Mouse (Mus musculus) neural tube, embryonic 15.5 days (tissue): ENCODE results near the gene Mov10. TPM values are rescaled to one million over a fixed set of nuclear protein-coding genes. Genes with fewer than 3 reads are reported as not detected.

Experiments
- ATAC-seq: fragments of 200-750 bp; cut with Nextera tagmentation; 2 replicates; pipeline ENCODE4 v1.8.0; 2017; ENCODE audit warnings: mild to moderate bottlenecking, moderate TSS enrichment, moderate library complexity; ENCODE audit not compliant: low FRiP score
- H3K27ac ChIP-seq: fragments of 300-500 bp; sonication (generic); replicated peaks from 2 replicates; pipeline ENCODE4 v1.5.1; 2015; ENCODE audit warnings: mild to moderate bottlenecking, inconsistent platforms
- H3K27me3 ChIP-seq: fragments of 300-500 bp; sonication (generic); replicated peaks from 2 replicates; pipeline ENCODE4 v1.6.1; 2015; ENCODE audit warnings: inconsistent platforms
- H3K36me3 ChIP-seq: fragments of 300-500 bp; sonication (generic); 2 replicates; pipeline ENCODE4 v1.6.1; 2015; ENCODE audit warnings: inconsistent platforms
- H3K4me1 ChIP-seq: fragments of 300-500 bp; sonication (generic); 2 replicates; pipeline ENCODE4 v1.6.1; 2015; ENCODE audit warnings: inconsistent platforms
- H3K4me2 ChIP-seq: fragments of 300-500 bp; sonication (generic); 2 replicates; pipeline ENCODE4 v1.6.1; 2015; ENCODE audit warnings: inconsistent platforms, mild to moderate bottlenecking, moderate library complexity
- H3K4me3 ChIP-seq: fragments of 300-500 bp; sonication (generic); replicated peaks from 2 replicates; pipeline ENCODE4 v1.5.1; 2015; ENCODE audit warnings: mild to moderate bottlenecking, inconsistent platforms
- H3K9ac ChIP-seq: fragments of 300-500 bp; sonication (generic); replicated peaks from 2 replicates; pipeline ENCODE4 v1.6.1; 2015; ENCODE audit warnings: mild to moderate bottlenecking, inconsistent platforms
- H3K9me3 ChIP-seq: fragments of 300-500 bp; sonication (generic); replicated peaks from 2 replicates; pipeline ENCODE4 v1.6.1; 2016; ENCODE audit warnings: inconsistent platforms
- WGBS: fragments of 180-500 bp; shearing (Covaris S2); methylation state at CpG from one replicate; pipeline ENCODE4 v1.1.7; 2015; ENCODE audit warnings: mixed read lengths; 5-methylcytosine and 5-hydroxymethylcytosine counted together
- polyA plus RNA-seq: library from polyadenylated mRNA; unstranded; fragments of >200 nt; fragmentation: Nextera tagmentation; extraction: Ambion mirVana; gene quantifications from 2 replicates; pipeline ENCODE4 v1.2.1, GENCODE M21; 2015

The Mov10 gene
- polyA plus RNA-seq, 1 experiment from 2014 or later: 11.9 TPM

DNA sequence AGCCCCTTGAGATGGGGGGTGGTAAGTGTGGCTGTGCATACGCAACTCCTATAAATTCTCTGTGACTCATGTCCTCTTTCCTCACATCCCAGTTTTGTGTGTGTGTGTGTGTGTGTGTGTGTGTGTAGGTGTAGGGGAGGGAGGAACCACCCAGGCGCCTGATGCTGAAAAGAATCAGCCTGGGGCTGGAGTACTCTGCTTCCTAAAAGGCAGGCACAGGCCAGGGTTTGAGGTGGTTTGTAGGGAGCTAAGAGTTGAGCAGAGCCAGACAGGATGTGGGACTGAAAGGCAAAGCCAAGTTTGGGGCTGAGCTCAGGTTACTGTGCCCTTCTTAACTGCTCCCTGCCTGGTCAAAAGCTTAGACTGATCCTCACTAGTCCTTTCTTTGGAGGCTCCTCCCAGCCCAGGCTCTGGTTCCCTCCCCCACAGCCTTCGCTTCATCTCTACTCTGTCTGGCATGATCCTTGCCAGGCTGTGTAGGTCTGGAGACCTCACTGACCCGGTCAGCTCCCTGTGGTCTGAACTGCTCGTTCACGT, 27.9 kb downstream of the Mov10 start:
- Histone ChIP-seq H3K4me2 (peak overlapping the region; percentile 95), H3K36me3 (no peaks in the 10 kb centered on the region), H3K27ac (peak overlapping the region; percentile 70), H3K9ac (peak overlapping the region; percentile 50; the same call in 1 of the 2 replicates), H3K27me3 (peaks cover 27% of the 10 kb centered on the region), H3K4me3 (peak overlapping the region; percentile 45), H3K9me3 (no peaks in the 10 kb centered on the region), H3K4me1 (peaks cover 55% of the 10 kb centered on the region)
- ATAC-seq: no peak
- 28% methylated on average over 6 of the region's 6 CpGs for WGBS

DNA sequence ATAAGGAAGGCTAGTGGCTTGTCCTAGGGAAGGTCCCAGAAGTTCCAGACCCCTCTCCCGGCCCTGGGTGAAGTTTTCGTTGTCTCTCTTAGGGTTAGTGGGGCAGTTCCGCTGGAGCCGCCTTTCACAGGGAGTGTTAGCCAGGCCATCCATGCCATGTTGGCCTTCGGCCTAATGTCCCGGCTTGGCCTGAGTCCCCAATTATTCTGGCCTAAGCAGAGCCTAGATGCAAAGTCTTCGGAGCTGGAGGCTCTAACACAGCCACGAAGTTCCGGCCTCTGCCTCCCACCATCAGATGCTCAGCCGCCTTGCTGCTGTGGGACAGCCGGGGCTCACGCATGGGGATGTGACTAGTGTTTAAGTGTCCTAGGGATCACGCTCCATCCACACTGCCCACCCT, 28.5 kb downstream of the Mov10 start:
- 36% methylated on average over 13 of the region's 13 CpGs for WGBS
- ATAC-seq: no peak
- H3K9me3 ChIP-seq: no peaks in the 10 kb centered on the region
- peak overlapping the region; percentile 95 for H3K4me2 ChIP-seq
- peak overlapping the region; percentile 45 for H3K4me3 ChIP-seq
- no peaks in the 10 kb centered on the region for H3K36me3 ChIP-seq
- peaks cover 33% of the 10 kb centered on the region for H3K27me3 ChIP-seq
- H3K27ac ChIP-seq: peak overlapping the region; percentile 70; the same call in 1 of the 2 replicates
- peaks cover 49% of the 10 kb centered on the region for H3K4me1 ChIP-seq
- H3K9ac ChIP-seq: peak overlapping the region; percentile 50

DNA sequence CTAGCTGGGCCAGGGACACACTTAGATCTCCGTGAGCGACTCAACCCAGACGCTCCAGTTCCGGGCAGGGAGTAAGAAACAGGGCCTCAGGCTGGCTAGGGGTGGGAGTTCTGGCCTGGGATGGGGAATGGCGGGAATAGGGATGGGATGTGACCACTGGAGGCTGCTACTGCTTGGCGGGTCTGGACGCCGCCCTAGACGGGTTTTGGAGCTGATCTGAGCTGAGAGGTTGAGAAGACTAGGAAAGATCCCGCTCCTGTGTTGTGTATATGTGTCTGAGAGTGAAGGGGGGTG, 29.1 kb downstream of the Mov10 start:
- 5% methylated on average over 10 of the region's 10 CpGs for WGBS
- H3K9me3 ChIP-seq: no peaks in the 10 kb centered on the region
- H3K36me3 ChIP-seq: no peaks in the 10 kb centered on the region
- H3K27ac ChIP-seq: peak overlapping the region; percentile 70
- ATAC-seq: peak; percentile 32; the same call in 1 of the 2 replicates
- H3K9ac ChIP-seq: peak overlapping the region; percentile 50
- H3K4me2 ChIP-seq: peak overlapping the region; percentile 95
- H3K27me3 ChIP-seq: peaks cover 38% of the 10 kb centered on the region
- peak overlapping the region; percentile 45 for H3K4me3 ChIP-seq
- peaks cover 44% of the 10 kb centered on the region for H3K4me1 ChIP-seq

DNA sequence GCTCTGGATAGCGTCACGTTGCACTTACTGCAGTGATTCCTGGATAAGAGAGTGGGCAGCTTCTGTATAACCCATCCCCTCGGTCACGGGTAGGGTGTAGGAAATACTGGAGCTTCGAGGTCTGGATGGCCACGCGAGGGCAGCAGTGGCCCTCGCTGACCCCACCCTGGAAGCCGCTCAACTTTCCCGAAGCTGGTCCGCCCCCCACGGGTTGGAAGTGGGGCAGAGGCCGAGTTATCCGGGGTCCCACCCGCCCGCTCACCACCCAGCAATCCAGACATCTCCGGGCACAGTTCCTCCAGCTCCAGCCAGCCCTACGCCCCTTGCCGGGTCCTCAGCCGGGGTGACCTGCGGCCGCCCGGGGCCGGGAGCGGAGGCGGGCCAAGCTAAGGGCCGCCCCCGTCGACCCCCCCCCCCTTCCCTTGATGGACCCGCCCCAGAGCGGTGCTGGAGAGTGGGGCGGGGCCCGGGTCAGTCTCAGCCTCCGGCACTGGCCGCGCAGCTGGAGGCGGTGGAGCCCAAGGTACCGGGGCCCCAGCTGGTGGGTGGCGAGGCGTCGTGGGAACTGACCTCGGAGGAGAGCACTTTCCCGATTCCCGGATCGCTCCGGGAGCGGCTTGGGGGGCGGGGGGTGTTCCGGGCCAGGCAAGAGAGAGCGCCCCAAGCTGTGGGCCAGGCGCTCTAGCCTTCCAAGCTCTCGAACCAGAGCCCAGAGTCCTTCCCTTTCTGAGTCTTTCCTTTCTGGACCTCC, 29.6 kb downstream of the Mov10 start:
- Histone ChIP-seq H3K4me1 (peaks cover 39% of the 10 kb centered on the region), H3K4me2 (peak overlapping the region; percentile 95), H3K27me3 (peaks cover 43% of the 10 kb centered on the region), H3K27ac (peak overlapping the region; percentile 70), H3K4me3 (peak overlapping the region; percentile 45), H3K9ac (peak overlapping the region; percentile 50), H3K36me3 (no peaks in the 10 kb centered on the region), H3K9me3 (no peaks in the 10 kb centered on the region)
- WGBS: under 1% methylated on average over 45 of the region's 52 CpGs
- peak; percentile 84 for ATAC-seq

DNA sequence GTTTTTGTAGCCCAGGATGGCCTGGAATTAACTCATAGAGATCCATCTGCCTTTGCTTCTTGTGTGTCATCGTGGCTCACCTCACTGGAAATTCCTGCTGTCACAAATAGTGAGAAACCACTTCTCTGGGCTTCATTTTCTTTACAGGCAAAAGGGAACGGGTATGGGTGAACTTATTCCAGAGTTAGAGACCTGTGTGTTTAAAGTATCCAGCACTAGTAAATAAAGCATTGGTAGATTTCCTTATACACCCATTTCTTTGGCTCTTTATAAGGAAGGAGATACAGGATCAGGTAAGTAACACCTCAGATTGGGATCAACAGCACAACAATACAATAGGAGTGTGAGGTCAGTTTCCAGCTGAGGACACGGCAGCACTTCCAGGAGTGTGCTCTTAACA, 30.3 kb downstream of the Mov10 start, which contains the start of gene Rhoc:
TSS of gene Rhoc (plus strand) at position 301 of the 400 bp plus-strand sequence.
- WGBS: 38% methylated on average over 3 of the region's 3 CpGs
- H3K27me3 ChIP-seq: peaks cover 50% of the 10 kb centered on the region
- no peak for ATAC-seq

DNA sequence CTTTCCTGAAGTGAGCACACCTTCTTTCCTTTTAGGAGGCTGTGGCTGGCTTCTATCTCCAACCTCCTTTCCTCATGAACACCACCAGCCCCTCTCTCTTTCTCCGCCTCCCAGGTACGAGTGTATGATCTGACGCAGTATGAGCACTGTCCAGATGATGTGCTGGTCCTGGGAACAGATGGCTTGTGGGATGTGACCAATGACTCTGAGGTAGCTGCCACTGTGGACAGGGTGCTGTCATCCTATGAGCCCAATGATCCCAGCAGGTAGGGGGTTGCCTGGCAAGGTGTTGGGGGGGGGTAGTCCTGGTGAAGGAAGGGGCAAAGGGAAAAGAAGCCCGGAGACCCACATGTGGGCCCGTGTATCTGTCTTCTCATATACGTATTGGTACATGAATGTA, 33.1 kb downstream of the Mov10 start:
- Histone ChIP-seq H3K36me3 (no peaks in the 10 kb centered on the region), H3K9me3 (no peaks in the 10 kb centered on the region), H3K4me1 (peaks cover 35% of the 10 kb centered on the region), H3K27ac (no peak overlapping the region), H3K27me3 (peaks cover 78% of the 10 kb centered on the region), H3K9ac (no peak overlapping the region), H3K4me3 (no peak overlapping the region), H3K4me2 (no peak overlapping the region)
- 95% methylated on average over 6 of the region's 6 CpGs for WGBS
- ATAC-seq: no peak

More for the DNA sequence above, 30.3 kb downstream of the Mov10 start, which contains the start of gene Rhoc:
- Histone ChIP-seq H3K27ac (peak within 1 kb of the TSS; percentile 70), H3K9me3 (no peaks in the 10 kb centered on the region), H3K4me3 (peak within 1 kb of the TSS; percentile 45), H3K36me3 (no peaks in the 10 kb centered on the region), H3K4me2 (peak within 1 kb of the TSS; percentile 95), H3K4me1 (peaks cover 33% of the 10 kb centered on the region), H3K9ac (peak within 1 kb of the TSS; percentile 50)

DNA sequence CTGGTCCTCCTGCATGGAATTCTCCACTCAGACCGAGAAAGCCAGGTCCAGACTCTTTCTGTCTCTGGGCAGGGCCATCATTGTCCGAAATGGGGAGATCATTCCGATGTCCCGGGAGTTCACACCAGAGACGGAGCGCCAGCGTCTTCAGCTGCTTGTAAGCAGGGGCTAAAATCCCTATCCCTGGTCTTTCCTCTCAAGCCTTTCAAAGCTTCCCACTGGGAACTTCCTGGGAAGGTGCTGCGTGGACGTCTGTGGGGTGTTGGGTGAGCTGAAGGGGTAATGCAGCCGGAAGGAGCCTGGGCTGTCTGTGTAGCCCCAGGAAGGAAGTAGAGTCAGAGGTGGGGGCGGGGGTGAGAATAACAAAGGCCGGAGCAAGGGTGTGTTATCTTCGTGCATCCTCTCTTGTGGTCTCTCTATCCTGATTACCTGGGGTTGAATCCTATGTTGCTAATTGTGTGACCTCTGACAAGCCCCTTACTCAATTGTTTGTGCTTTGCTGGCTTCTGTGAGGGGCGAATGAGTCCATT, 34.3 kb downstream of the Mov10 start:
- H3K36me3 ChIP-seq: no peaks in the 10 kb centered on the region
- H3K4me3 ChIP-seq: no peak overlapping the region
- WGBS: 41% methylated on average over 14 of the region's 14 CpGs
- ATAC-seq: no peak
- peaks cover 31% of the 10 kb centered on the region for H3K4me1 ChIP-seq
- H3K9me3 ChIP-seq: no peaks in the 10 kb centered on the region
- no peak overlapping the region for H3K4me2 ChIP-seq
- H3K27me3 ChIP-seq: peaks cover 82% of the 10 kb centered on the region
- no peak overlapping the region for H3K9ac ChIP-seq
- H3K27ac ChIP-seq: no peak overlapping the region

DNA sequence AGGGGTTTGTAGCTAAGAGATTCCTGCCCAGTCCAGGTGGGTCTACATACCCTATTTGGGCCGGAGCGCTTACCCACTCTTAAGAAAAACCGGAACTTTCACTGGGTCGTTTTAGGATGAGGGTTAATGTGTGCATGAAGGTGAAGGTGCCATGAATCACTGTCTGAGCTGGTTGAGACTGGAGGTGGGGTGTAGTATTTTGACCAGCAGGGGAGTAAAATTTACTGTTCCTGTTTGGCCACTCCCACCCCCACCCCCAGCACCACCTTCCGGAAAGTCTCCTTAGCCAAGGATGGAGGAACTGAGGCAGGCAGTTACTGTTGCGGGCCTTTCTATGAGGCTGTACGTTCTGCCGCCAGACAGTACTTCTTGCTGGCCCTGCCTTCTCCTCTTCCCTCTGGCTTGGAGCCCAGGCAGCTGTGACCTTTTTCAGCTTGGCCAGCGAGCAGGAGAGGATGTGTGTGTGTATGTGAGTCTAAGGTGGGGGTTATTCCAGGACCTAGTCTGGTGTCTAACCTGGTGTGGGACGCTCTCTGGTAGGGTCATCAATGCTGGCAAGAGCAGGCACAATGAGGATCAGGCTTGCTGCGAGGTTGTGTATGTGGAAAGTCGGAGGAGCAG, 36.2 kb downstream of the Mov10 start:
- Histone ChIP-seq H3K27ac (no peak overlapping the region), H3K36me3 (no peaks in the 10 kb centered on the region), H3K9ac (no peak overlapping the region), H3K4me1 (peaks cover 25% of the 10 kb centered on the region), H3K9me3 (no peaks in the 10 kb centered on the region), H3K4me2 (peak overlapping the region; percentile 86), H3K27me3 (peaks cover 90% of the 10 kb centered on the region), H3K4me3 (peak overlapping the region; percentile 42; the same call in 1 of the 2 replicates)
- WGBS: 16% methylated on average over 12 of the region's 12 CpGs
- ATAC-seq: no peak

DNA sequence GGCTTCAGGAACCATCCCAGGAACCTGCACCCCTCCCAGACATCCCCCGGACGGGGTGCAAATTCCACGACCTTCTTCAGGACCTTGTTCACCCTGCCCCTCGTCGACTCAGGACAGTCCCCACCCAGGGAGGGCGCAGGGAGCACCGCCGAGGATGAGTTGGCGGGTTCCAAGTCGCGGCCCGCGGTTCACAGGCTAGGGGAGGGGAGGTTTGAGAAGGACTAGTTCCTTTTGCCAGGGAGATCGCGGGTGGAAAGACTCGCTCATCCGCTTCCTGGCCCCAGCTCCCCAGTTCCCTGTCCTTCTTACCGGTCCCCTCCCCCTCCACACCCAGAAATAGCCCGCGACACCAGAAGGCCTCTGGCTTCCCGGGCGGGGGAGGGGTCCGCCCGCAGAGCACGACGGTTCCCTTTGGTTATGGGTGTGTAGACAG, 36.9 kb downstream of the Mov10 start, which contains the start of gene Fam19a3:
TSS of gene Fam19a3 (minus strand) at position 370 of the 433 bp plus-strand sequence.
- no peaks in the 10 kb centered on the region for H3K36me3 ChIP-seq
- H3K4me3 ChIP-seq: peak within 1 kb of the TSS; percentile 42
- H3K4me2 ChIP-seq: peak within 1 kb of the TSS; percentile 86
- no peak within 1 kb of the TSS for H3K27ac ChIP-seq
- no peak for ATAC-seq
- peaks cover 95% of the 10 kb centered on the region for H3K27me3 ChIP-seq
- WGBS: under 1% methylated on average over 26 of the region's 26 CpGs
- no peaks in the 10 kb centered on the region for H3K9me3 ChIP-seq
- H3K9ac ChIP-seq: peak within 1 kb of the TSS; percentile 38; the same call in 1 of the 2 replicates
- H3K4me1 ChIP-seq: peaks cover 27% of the 10 kb centered on the region

DNA sequence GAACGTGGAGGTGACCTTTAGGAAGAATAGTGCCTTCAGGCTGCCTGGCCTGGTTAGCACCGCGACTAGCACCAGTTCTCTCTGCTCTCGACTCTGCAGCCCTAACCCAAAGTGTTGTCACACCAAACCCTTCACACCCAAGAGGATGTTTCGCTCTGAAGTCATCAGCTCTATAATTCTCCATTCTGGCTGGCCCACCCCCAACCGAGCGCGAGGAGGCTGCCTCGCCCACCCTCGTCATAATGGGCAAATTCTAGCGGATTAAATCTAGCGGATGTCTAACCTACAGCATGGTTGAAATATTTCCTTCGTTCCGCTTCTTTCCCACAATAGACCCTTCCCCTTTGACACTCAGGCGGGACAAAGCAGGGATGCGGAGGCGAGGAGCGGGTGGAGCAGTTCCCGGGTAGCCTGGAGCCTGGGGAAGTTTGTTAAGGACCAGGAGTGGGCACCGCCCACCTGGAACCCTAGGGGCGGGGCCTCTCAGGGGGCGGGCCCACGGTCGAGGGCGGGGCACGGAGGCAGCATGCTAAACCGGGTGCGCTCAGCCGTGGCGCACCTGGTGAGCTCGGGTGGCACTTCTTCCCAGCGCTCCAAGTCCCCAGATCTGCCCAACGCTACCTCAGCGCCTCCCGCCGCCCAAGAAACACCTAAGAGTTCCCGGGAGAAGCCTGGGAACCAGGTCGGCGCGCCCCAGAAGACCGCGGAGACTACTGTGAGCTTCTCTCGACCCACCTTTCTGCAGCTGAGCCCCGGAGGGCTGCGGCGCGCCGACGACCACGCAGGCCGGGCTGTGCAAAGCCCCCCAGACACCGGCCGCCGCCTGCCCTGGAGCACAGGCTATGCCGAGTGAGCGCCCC, 37.6 kb downstream of the Mov10 start, which contains the start of gene Ppm1j:
TSS of gene Ppm1j (plus strand) at position 496 of the 860 bp plus-strand sequence.
- Histone ChIP-seq H3K27me3 (peaks cover 99% of the 10 kb centered on the region), H3K4me3 (peak within 1 kb of the TSS; percentile 42), H3K4me1 (peaks cover 27% of the 10 kb centered on the region), H3K4me2 (peak within 1 kb of the TSS; percentile 86), H3K36me3 (no peaks in the 10 kb centered on the region), H3K9ac (peak within 1 kb of the TSS; percentile 38; the same call in 1 of the 2 replicates), H3K27ac (no peak within 1 kb of the TSS), H3K9me3 (no peaks in the 10 kb centered on the region)
- under 1% methylated on average over 55 of the region's 56 CpGs for WGBS
- ATAC-seq: peak; percentile 54

DNA sequence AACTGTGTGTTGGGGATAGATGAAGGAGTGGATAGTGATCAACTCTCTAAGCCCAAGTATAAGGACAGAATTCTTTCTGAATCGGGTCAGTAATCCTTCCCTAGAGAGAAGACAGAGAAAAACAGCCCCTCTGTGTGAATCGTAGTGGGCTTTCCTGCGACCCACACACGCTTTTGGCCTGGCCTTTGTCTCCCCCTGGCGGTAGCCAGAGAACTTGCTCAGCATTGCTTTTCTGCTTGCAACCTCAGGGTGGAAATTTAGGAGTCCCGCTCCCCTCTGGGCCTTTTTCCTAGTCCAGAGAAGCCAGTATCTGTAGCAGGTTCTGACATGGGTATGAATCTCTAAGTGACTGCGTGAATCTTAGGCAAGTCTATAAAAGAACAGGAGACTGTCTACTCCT, 38.4 kb downstream of the Mov10 start:
- H3K27ac ChIP-seq: no peak overlapping the region
- no peak overlapping the region for H3K9ac ChIP-seq
- H3K9me3 ChIP-seq: no peaks in the 10 kb centered on the region
- H3K36me3 ChIP-seq: no peaks in the 10 kb centered on the region
- H3K27me3 ChIP-seq: peaks cover 94% of the 10 kb centered on the region
- ATAC-seq: no peak
- peaks cover 27% of the 10 kb centered on the region for H3K4me1 ChIP-seq
- no peak overlapping the region for H3K4me2 ChIP-seq
- 1% methylated on average over 7 of the region's 7 CpGs for WGBS
- H3K4me3 ChIP-seq: no peak overlapping the region
